In genomic region chr17:15343071-15343822, GRCm38 (mm10) we compare ENCODE assay signal across 8 mouse cellular contexts. TPM values are rescaled to one million over a fixed set of nuclear protein-coding genes. Genes with fewer than 3 reads are reported as not detected.
A peak's percentile ranks its signal among the peaks of the same experiment; 100 is the strongest.
DNase-seq lines count a peak whose midpoint lies in the region; ATAC-seq and TF ChIP-seq lines count a peak whose summit lies in the region.

No protein-coding gene starts in this region.

- peak overlapping the region; percentile 8 for H3K4me3 ChIP-seq in cerebellum, adult 2 months (replicated peaks; ENCODE audit: insufficient read depth, low read depth, low read length)
- no peak overlapping the region for H3K4me3 ChIP-seq in midbrain, embryonic 12.5 days

- H3K9ac ChIP-seq in midbrain, embryonic 12.5 days (replicated peaks) = no peak overlapping the region

- TF ChIP-seq CTCF in cerebellum, adult 2 months (IDR thresholded peaks at IDR 0.05; ENCODE audit: borderline replicate concordance, insufficient read depth, low read depth, low read length) = no peak

- H3K27me3 ChIP-seq in cerebellum, adult 2 months (ENCODE audit: control insufficient read depth, insufficient read depth, low read length) = no peaks in the 10 kb centered on the region
- no peaks in the 10 kb centered on the region; the same call in 1 of the 2 replicates for H3K27me3 ChIP-seq in midbrain, embryonic 12.5 days

- WGBS in cerebellum, adult 2 months = 12% methylated on average over 14 of the region's 14 CpGs
- 23% methylated on average over 14 of the region's 14 CpGs for WGBS in midbrain, embryonic 12.5 days

- H3K27ac ChIP-seq in cerebellum, adult 2 months (ENCODE audit: insufficient read depth, low read length) = no peak overlapping the region
- H3K27ac ChIP-seq in midbrain, embryonic 12.5 days (replicated peaks) = peak overlapping the region; percentile 49

- H3K36me3 ChIP-seq in midbrain, embryonic 12.5 days = no peaks in the 10 kb centered on the region

- peak overlapping the region; percentile 45 for H3K4me2 ChIP-seq in midbrain, embryonic 12.5 days (replicated peaks)

- H3K4me1 ChIP-seq in cerebellum, adult 2 months (ENCODE audit: control insufficient read depth, insufficient read depth, low read length) = peaks cover 12% of the 10 kb centered on the region
- H3K4me1 ChIP-seq in midbrain, embryonic 12.5 days = peaks cover 18% of the 10 kb centered on the region

- no peak for TF ChIP-seq POLR2A in cerebellum, adult 2 months (IDR thresholded peaks at IDR 0.05; ENCODE audit: borderline replicate concordance, insufficient read depth, low read length)

- DNase-seq in adrenal gland, postnatal 14 days = peak; percentile 21
- DNase-seq in adrenal gland, postnatal 4 days (ENCODE audit: low spot score in 2 of 2) = no peak
- DNase-seq in cerebellum, adult 2 months = peak; percentile 71 to 79
- DNase-seq in forelimb bud, embryonic 11.5 days (ENCODE audit: low read depth, low spot score) = peak; percentile 39
- no peak for DNase-seq in gastrocnemius, adult 18-20 months (ENCODE audit: low spot score)
- no peak for DNase-seq in B cell, adult 2 months
- DNase-seq in urinary bladder, postnatal 4 days (ENCODE audit: low spot score in 2 of 2) = no peak

- no peaks in the 10 kb centered on the region for H3K9me3 ChIP-seq in midbrain, embryonic 12.5 days

- peak; percentile 97 for ATAC-seq in midbrain, embryonic 12.5 days (ENCODE audit: low FRiP score, low read depth)

RNA-seq across cellular contexts. Expression of gene Dll1, which starts 33.4 kb away (rescaled TPM):
- total RNA-seq in adrenal gland, postnatal 14 days (2021) = 6.7 and 10.5 TPM in 2 replicates
- 10 to 100 TPM in 1 of 2 experiments, 1 to 10 TPM in 1; 6.6 to 15.7 TPM for total RNA-seq in adrenal gland, postnatal 4 days (2021)
- polyA plus RNA-seq in cerebellum, adult 2 months (2012; rRNA removed) = 5.2 and 6.2 TPM in 2 replicates
- 83.5 and 84.4 TPM in 2 replicates for polyA plus RNA-seq in midbrain, embryonic 12.5 days (2016; fragmentation: Nextera tagmentation; extraction: Ambion mirVana)
- 1 to 10 TPM; 2.2 to 4.7 TPM for total RNA-seq in gastrocnemius, adult 18-20 months (2021)

RNA-seq across cellular contexts. Expression of gene Fam120b, which starts 52.8 kb away (rescaled TPM):
- total RNA-seq in adrenal gland, postnatal 14 days (2021) = 17.3 and 18.4 TPM in 2 replicates
- total RNA-seq in adrenal gland, postnatal 4 days (2021) = 10 to 100 TPM; 19.2 to 23.6 TPM
- polyA plus RNA-seq in cerebellum, adult 2 months (2012; rRNA removed) = 33.8 TPM in 2 replicates
- 40.4 and 44.3 TPM in 2 replicates for polyA plus RNA-seq in midbrain, embryonic 12.5 days (2016; fragmentation: Nextera tagmentation; extraction: Ambion mirVana)
- 1 to 10 TPM; 9.8 to 10.0 TPM for total RNA-seq in gastrocnemius, adult 18-20 months (2021)

Comparison
In these comparisons a context has a peak if more than half of its experiments do, and no peak if none do; other contexts are left out.
1. DNase-seq: peak in adrenal gland, postnatal 14 days (single experiment), cerebellum, adult 2 months (2 of 2) and forelimb bud, embryonic 11.5 days (single experiment); none in adrenal gland, postnatal 4 days (0 of 2), gastrocnemius, adult 18-20 months (single experiment), B cell, adult 2 months (0 of 2) and urinary bladder, postnatal 4 days (0 of 2).